Mouse (Mus musculus) layer of hippocampus, adult 11-12 months (tissue): ENCODE results near the gene Prpf38b.
A peak's percentile ranks its signal among the peaks of the same experiment; 100 is the strongest.

ENCODE experiments used
- DNase-seq: peaks from one replicate; pipeline ENCODE4 v3.0.0; 2022; ENCODE audit warnings: low spot score

Prpf38b gene

DNA sequence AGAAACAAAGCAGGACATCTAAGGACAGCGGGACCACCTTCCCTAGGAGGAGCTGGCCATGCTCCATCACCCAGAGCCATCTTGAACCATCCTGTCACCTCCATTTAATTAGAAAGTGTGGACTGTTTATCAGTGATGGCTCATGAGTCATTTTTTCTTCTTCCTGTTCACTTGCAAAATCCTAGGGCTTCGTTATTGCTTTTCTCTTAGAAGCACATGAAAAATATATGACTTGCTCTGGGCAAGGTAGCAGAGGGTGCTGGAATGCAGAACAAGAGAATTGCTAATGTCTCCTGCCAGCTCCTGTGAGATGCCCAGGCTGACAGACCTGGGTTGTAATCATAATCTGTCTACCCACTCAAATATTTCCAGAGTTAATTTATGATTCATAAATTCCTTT is 50.7 kb downstream of the Prpf38b start:
- DNase-seq, result no peak

- no peak for DNase-seq
Observed at GRCm38 (mm10) chr3:108858231-108858770, 53.2 kb downstream of the Prpf38b start.

DNA sequence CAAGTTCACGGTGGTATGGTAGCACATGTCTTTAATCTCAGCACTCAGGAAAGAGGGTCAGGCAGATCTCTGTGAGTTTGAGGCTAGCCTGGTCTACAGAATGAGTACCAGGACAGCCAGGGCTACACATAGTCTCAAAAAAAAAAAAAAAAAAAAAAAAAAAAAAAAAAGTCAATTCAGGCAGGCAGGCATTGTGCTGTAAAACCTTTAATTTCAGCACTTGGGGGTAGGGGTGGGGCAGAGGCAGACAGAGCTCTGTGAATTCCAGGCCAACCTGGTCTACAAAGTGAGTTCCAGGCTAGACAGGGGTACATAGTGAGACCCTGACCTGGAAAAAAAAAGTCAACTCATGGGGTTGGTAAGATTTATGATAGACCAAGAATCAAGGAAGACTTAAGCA is 53.8 kb downstream of the Prpf38b start:
- no peak for DNase-seq

GRCm38 (mm10) chr3:108857124-108857470 is 54.4 kb downstream of the Prpf38b start:
- no peak for DNase-seq

DNA sequence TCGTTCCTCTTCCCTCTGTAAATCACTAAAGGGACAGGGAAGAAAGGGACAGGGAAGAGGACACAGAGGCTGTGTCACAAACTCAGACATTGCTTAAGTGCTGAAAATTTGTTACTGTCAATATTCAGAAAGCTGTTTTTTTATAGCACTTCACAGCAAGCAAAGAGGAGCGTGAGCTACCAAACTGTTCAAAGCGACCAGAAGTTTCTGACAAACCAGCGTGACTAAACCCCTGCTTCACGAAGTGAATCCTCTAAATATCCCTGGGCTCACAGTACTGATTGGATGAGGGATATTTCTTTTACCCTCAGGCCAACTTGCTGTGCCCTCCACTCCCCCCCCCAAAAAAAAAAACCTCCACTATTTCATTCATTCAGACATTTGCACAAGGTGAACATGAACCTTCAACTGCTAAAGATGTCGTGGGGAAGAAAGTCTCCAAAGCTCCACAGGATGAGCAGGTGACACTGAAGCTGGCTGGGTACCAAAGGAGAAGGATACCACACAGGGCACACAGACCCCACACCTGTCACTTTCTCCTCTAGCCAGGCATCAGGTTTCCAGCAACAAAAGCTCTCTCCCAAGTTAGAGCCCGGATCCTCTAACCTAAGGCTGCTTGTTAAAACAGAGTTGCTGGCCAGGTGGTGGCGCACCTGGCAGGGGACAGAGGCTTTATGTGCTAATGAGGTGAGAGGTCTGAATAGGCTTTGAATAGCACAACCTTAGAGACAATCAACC is 55.0 kb downstream of the Prpf38b start:
- no peak for DNase-seq

- peak; percentile 56 for DNase-seq
Observed at GRCm38 (mm10) chr3:108855864-108856263, 55.7 kb downstream of the Prpf38b start.

DNA sequence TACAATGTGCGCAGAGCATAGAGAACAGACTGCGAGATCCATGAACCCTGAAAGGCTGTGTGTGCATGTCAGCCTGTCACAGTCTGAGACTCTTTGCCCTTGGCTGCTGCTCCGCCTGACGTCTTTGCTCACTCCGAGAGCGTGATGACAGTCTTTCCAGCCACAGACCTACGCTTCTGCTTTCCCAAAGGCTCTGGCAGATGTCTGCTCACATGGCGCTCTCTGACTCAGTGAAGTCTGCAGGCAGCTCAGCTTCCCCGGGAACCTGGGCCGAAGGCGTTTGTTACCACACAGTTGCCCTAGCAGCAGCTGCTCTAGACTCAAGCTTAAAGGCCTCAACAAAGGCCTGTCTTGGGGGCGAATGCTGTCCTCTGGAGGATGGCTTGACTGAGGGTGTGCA is 56.2 kb downstream of the Prpf38b start:
- peak; percentile 89 for DNase-seq

- no peak for DNase-seq
Observed at GRCm38 (mm10) chr3:108853266-108853665, 58.3 kb downstream of the Prpf38b start.
